Mouse (Mus musculus) small intestine, adult 2 months (tissue): ENCODE measurements at regions not wholly inside any gene's neighbourhood (a gene's known extent, or its start where the extent isn't known, plus 50 kb on each side); places are given as distances from the start of the nearest gene placed in this dataset.

Experiments used
- CTCF ChIP-seq: fragments of 200-500 bp; IDR thresholded peaks from 2 replicates; pipeline ENCODE4 v1.5.1; 2012; ENCODE audit warnings: low read depth, mild to moderate bottlenecking, control low read depth, inconsistent platforms, low read length, moderate library complexity, mixed read lengths; ENCODE audit not compliant: insufficient replicate concordance, insufficient read length; ENCODE audit errors: extremely low read depth
- POLR2A ChIP-seq: fragments of 200-500 bp; IDR thresholded peaks from 2 replicates; pipeline ENCODE4 v1.6.1; 2012; ENCODE audit warnings: low read depth, mild to moderate bottlenecking, control low read depth, inconsistent platforms, low read length, moderate library complexity

- TF ChIP-seq CTCF (no peak), POLR2A (no peak)
Observed at GRCm38 (mm10) chr5:17006807-17007522, 215.4 kb downstream of the Gm28710 start.
